Comparison of ENCODE assay signal across 9 mouse cellular contexts in genomic region chr1:156997476-156998305, GRCm38 (mm10). TPM values are rescaled to one million over a fixed set of nuclear protein-coding genes. Genes with fewer than 3 reads are reported as not detected.
DNase-seq lines count a peak whose midpoint lies in the region; ATAC-seq lines count a peak whose summit lies in the region.
"Had no signal": no experiment of that assay in that cellular context is flagged by ENCODE, and none has a peak within 500 bp of the region (broad histone marks: within the 10 kb centered on the region; RNA-seq: fewer than 3 reads in every experiment).

No protein-coding gene starts in this region.

- no peaks in the 10 kb centered on the region for H3K36me3 ChIP-seq in limb, embryonic 11.5 days (ENCODE audit: control insufficient read depth, insufficient read depth, low read length)
- no peaks in the 10 kb centered on the region for H3K36me3 ChIP-seq in stomach, embryonic 15.5 days
- H3K36me3 ChIP-seq: embryonic facial prominence, embryonic 15.5 days had no signal

- ATAC-seq in limb, embryonic 11.5 days (ENCODE audit: insufficient number of reproducible peaks, low FRiP score, low TSS enrichment, low read depth) = peak; percentile 48; the same call in 1 of the 2 replicates
- ATAC-seq in stomach, embryonic 15.5 days (ENCODE audit: insufficient read depth, low FRiP score, low read depth) = peak; percentile 29; the same call in 1 of the 2 replicates

- H3K9me3 ChIP-seq in limb, embryonic 11.5 days (ENCODE audit: control insufficient read depth, low read length) = no peaks in the 10 kb centered on the region
- no peaks in the 10 kb centered on the region for H3K9me3 ChIP-seq in stomach, embryonic 15.5 days
- H3K9me3 ChIP-seq: embryonic facial prominence, embryonic 15.5 days had no signal

- H3K4me3 ChIP-seq in limb, embryonic 11.5 days (ENCODE audit: low read depth, low read length) = no peak overlapping the region
- no peak overlapping the region for H3K4me3 ChIP-seq in stomach, embryonic 15.5 days (replicated peaks)
- H3K4me3 ChIP-seq: embryonic facial prominence, embryonic 15.5 days had no signal

- DNase-seq in adrenal gland, postnatal 10 days = peak; percentile 15
- DNase-seq in adrenal gland, postnatal 4 days (ENCODE audit: low spot score in 2 of 2) = no peak
- peak; percentile 76 for DNase-seq in 3134 (ENCODE audit: extremely low read depth, insufficient read length, low spot score)
- peak; percentile 46 for DNase-seq in embryo, embryonic 9.5 days (ENCODE audit: extremely low spot score)
- DNase-seq in limb, embryonic 11.5 days (ENCODE audit: low spot score) = peak; percentile 47
- no peak for DNase-seq in gastrocnemius, postnatal 10 days
- DNase-seq in heart, adult 8-10 months (ENCODE audit: low spot score) = no peak

- H3K27ac ChIP-seq in limb, embryonic 11.5 days (replicated peaks; ENCODE audit: low read depth, low read length) = no peak overlapping the region; the same call in 1 of the 2 replicates
- H3K27ac ChIP-seq in stomach, embryonic 15.5 days = no peak overlapping the region
- H3K27ac ChIP-seq: embryonic facial prominence, embryonic 15.5 days had no signal

- H3K9ac ChIP-seq in limb, embryonic 11.5 days (ENCODE audit: low read length) = no peak overlapping the region
- H3K9ac ChIP-seq in stomach, embryonic 15.5 days = no peak overlapping the region
- H3K9ac ChIP-seq: embryonic facial prominence, embryonic 15.5 days had no signal

- WGBS in limb, embryonic 11.5 days = 52% methylated on average over 12 of the region's 12 CpGs
- WGBS in stomach, embryonic 15.5 days = 60% methylated on average over 12 of the region's 12 CpGs

- no peaks in the 10 kb centered on the region for H3K27me3 ChIP-seq in limb, embryonic 11.5 days (ENCODE audit: control insufficient read depth, insufficient read depth, low read length)
- H3K27me3 ChIP-seq in stomach, embryonic 15.5 days (replicated peaks) = no peaks in the 10 kb centered on the region
- H3K27me3 ChIP-seq: embryonic facial prominence, embryonic 15.5 days had no signal

- no peak overlapping the region for H3K4me2 ChIP-seq in limb, embryonic 11.5 days (ENCODE audit: low read depth, severe bottlenecking)
- no peak overlapping the region for H3K4me2 ChIP-seq in stomach, embryonic 15.5 days
- H3K4me2 ChIP-seq: embryonic facial prominence, embryonic 15.5 days had no signal

- peaks cover 5% of the 10 kb centered on the region; the same call in 1 of the 2 replicates for H3K4me1 ChIP-seq in limb, embryonic 11.5 days (ENCODE audit: control insufficient read depth, insufficient read depth, low read length)
- H3K4me1 ChIP-seq in stomach, embryonic 15.5 days = peaks cover 5% of the 10 kb centered on the region

RNA-seq across cellular contexts. Expression of gene Ralgps2, which starts 58.3 kb away (rescaled TPM):
- 10 to 100 TPM; 24.8 to 25.5 TPM for total RNA-seq in adrenal gland, postnatal 10 days (2021)
- 10 to 100 TPM; 35.6 to 39.9 TPM for total RNA-seq in adrenal gland, postnatal 4 days (2021)
- polyA plus RNA-seq in limb, embryonic 11.5 days (2014; fragmentation: Nextera tagmentation; extraction: Ambion mirVana) = 78.9 and 87.0 TPM in 2 replicates
- 48.9 and 50.1 TPM in 2 replicates for polyA plus RNA-seq in stomach, embryonic 15.5 days (2015; fragmentation: Nextera tagmentation; extraction: Ambion mirVana)
- 10 to 100 TPM in 1 of 2 experiments, 1 to 10 TPM in 1; 8.4 to 17.6 TPM for total RNA-seq in gastrocnemius, postnatal 10 days (2021)
- 10 to 100 TPM in 1 of 4 experiments, 1 to 10 TPM in 3; 6.4 to 11.8 (median 8.7) TPM for total RNA-seq in heart, adult 8-10 months (2022)

Comparison
In these comparisons a context has a peak if more than half of its experiments do, and no peak if none do; other contexts are left out.
1. DNase-seq: peak in adrenal gland, postnatal 10 days (single experiment), 3134 (single experiment), embryo, embryonic 9.5 days (single experiment) and limb, embryonic 11.5 days (single experiment); none in adrenal gland, postnatal 4 days (0 of 2), gastrocnemius, postnatal 10 days (single experiment) and heart, adult 8-10 months (single experiment).